Mouse (Mus musculus): Measurements from ENCODE around the gene Alb. TPM values are rescaled to one million over a fixed set of nuclear protein-coding genes. Genes with fewer than 3 reads are reported as not detected.

The Alb gene
- 0.52 and 0.75 TPM in 2 replicates for polyA plus RNA-seq (2012)

DNA sequence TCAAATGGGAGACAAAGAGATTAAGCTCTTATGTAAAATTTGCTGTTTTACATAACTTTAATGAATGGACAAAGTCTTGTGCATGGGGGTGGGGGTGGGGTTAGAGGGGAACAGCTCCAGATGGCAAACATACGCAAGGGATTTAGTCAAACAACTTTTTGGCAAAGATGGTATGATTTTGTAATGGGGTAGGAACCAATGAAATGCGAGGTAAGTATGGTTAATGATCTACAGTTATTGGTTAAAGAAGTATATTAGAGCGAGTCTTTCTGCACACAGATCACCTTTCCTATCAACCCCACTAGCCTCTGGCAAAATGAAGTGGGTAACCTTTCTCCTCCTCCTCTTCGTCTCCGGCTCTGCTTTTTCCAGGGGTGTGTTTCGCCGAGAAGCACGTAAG is at the start of gene Alb:
TSS of gene Alb (plus strand) at position 279 of the 400 bp plus-strand sequence.
- H3K4me3 ChIP-seq (replicated peaks): peak within 1 kb of the TSS; percentile 35
- H3K9me3 ChIP-seq (ENCODE audit: control insufficient read depth, low read length): no peaks in the 10 kb centered on the region
- no peaks in the 10 kb centered on the region for H3K27me3 ChIP-seq (ENCODE audit: control insufficient read depth)
- TF ChIP-seq TAL1 (IDR thresholded peaks at IDR 0.05; ENCODE audit: low read length): no peak
- TF ChIP-seq GATA1 (IDR thresholded peaks at IDR 0.05; ENCODE audit: low read length): no peak
- H3K4me1 ChIP-seq (ENCODE audit: control insufficient read depth): no peaks in the 10 kb centered on the region
- H3K36me3 ChIP-seq (ENCODE audit: control insufficient read depth): no peaks in the 10 kb centered on the region

DNA sequence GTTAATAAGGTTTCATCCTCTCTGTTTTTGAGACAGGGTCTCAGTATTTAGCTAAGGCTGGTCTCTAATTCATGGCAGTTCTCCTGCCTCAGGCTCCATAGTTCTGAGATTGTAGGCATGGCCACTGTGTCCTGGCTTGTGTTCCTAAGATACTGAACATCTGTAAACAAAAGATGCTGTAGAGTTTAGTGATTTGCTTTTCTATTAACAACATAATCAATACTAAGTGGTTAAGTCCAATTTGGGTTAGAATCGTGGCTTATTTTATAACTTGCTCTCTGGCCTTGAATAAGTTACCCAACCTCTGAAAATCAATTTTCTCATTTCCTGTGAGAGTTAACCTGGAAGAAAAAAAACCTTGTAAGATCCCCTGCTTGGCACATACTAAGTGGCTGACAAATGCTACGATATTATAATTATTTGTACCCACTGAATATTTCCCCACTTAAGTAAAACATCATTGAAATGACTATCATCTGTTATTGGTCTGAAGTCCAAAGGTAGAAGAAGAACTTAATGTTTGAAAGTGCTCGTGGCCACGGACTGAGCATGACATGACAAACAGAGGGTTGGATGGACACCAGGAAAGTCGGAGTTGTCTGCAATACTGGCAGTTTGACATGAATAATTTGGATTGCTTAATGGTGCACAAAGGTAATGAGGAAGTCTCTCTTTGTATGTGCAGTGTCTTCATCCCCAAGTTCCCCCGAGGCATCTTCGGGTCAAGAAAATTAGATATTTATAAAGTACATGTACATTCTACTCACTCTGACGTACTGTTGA is 46.4 kb upstream of the Alb start:
- TF ChIP-seq GATA1 (IDR thresholded peaks at IDR 0.05; ENCODE audit: low read length) (no peak), TAL1 (IDR thresholded peaks at IDR 0.05; ENCODE audit: low read length) (no peak)
- Histone ChIP-seq H3K36me3 (ENCODE audit: control insufficient read depth) (no peaks in the 10 kb centered on the region), H3K9me3 (ENCODE audit: control insufficient read depth, low read length) (no peaks in the 10 kb centered on the region), H3K4me3 (replicated peaks) (no peak overlapping the region), H3K27me3 (ENCODE audit: control insufficient read depth) (no peaks in the 10 kb centered on the region), H3K4me1 (ENCODE audit: control insufficient read depth) (no peaks in the 10 kb centered on the region)

GRCm38 (mm10) chr5:90414925-90415295 is 45.8 kb upstream of the Alb start:
- Histone ChIP-seq H3K27me3 (ENCODE audit: control insufficient read depth) (no peaks in the 10 kb centered on the region), H3K4me1 (ENCODE audit: control insufficient read depth) (no peaks in the 10 kb centered on the region), H3K36me3 (ENCODE audit: control insufficient read depth) (no peaks in the 10 kb centered on the region), H3K4me3 (replicated peaks) (no peak overlapping the region), H3K9me3 (ENCODE audit: control insufficient read depth, low read length) (no peaks in the 10 kb centered on the region)
- TF ChIP-seq GATA1 (IDR thresholded peaks at IDR 0.05; ENCODE audit: low read length): no peak
- TF ChIP-seq TAL1 (IDR thresholded peaks at IDR 0.05; ENCODE audit: low read length): no peak

- H3K9me3 ChIP-seq (ENCODE audit: control insufficient read depth, low read length): no peaks in the 10 kb centered on the region; the same call in 1 of the 2 replicates
- TF ChIP-seq GATA1 (IDR thresholded peaks at IDR 0.05; ENCODE audit: low read length) (no peak), TAL1 (IDR thresholded peaks at IDR 0.05; ENCODE audit: low read length) (no peak)
- no peaks in the 10 kb centered on the region for H3K4me1 ChIP-seq (ENCODE audit: control insufficient read depth)
- no peak overlapping the region for H3K4me3 ChIP-seq (replicated peaks)
- H3K36me3 ChIP-seq (ENCODE audit: control insufficient read depth): no peaks in the 10 kb centered on the region
- H3K27me3 ChIP-seq (ENCODE audit: control insufficient read depth): no peaks in the 10 kb centered on the region
Measured at GRCm38 (mm10) chr5:90424625-90425024, 36.1 kb upstream of the Alb start.

- TF ChIP-seq GATA1 (IDR thresholded peaks at IDR 0.05; ENCODE audit: low read length): no peak
- TF ChIP-seq TAL1 (IDR thresholded peaks at IDR 0.05; ENCODE audit: low read length): no peak
- Histone ChIP-seq H3K4me3 (replicated peaks) (no peak overlapping the region), H3K27me3 (ENCODE audit: control insufficient read depth) (no peaks in the 10 kb centered on the region), H3K4me1 (ENCODE audit: control insufficient read depth) (no peaks in the 10 kb centered on the region), H3K36me3 (ENCODE audit: control insufficient read depth) (no peaks in the 10 kb centered on the region), H3K9me3 (ENCODE audit: control insufficient read depth, low read length) (no peaks in the 10 kb centered on the region; the same call in 1 of the 2 replicates)
Measured at GRCm38 (mm10) chr5:90425191-90425590, 35.5 kb upstream of the Alb start.

DNA sequence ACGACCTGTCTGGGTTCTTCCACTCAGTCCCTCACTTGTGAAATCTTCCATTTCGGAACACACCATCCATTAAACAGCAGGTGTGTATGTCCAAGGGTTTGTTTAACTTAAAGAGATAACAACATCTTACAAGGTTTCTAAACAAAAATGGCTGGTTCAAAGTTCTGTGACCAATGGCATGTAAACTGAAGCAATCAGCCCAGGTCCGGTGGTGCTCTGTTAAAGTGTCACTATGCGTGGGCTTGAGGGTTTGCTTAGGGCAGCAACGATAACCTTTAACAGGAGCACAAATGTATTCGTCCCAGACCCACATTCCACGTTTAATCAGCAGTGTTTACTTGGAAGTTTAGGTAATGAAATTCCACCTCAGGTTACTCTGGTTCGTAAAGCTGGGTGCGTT is 29.6 kb upstream of the Alb start:
- Histone ChIP-seq H3K36me3 (ENCODE audit: control insufficient read depth) (no peaks in the 10 kb centered on the region), H3K4me1 (ENCODE audit: control insufficient read depth) (no peaks in the 10 kb centered on the region), H3K9me3 (ENCODE audit: control insufficient read depth, low read length) (no peaks in the 10 kb centered on the region; the same call in 1 of the 2 replicates), H3K27me3 (ENCODE audit: control insufficient read depth) (no peaks in the 10 kb centered on the region), H3K4me3 (replicated peaks) (no peak overlapping the region)
- TF ChIP-seq TAL1 (IDR thresholded peaks at IDR 0.05; ENCODE audit: low read length) (no peak), GATA1 (IDR thresholded peaks at IDR 0.05; ENCODE audit: low read length) (no peak)

DNA sequence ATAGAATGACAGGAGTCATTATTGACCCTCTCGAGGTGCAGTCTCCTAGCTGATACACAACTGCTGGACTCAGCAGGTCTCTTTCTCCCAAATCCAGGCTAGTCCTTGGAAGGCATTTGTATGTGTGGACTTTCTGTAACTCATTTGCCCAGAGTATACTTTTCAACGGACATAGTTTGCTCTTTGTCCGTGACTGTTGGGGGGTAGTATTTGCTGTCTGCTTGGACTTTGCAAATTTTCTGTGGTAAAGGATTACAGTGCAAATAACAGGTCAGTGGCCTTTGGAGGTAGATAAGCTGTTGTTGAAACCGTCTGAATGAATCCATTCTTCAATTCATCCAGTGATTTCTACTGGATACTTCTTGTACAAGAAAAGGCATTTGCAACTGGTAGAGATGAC is 21.5 kb upstream of the Alb start:
- H3K4me1 ChIP-seq (ENCODE audit: control insufficient read depth): no peaks in the 10 kb centered on the region
- no peaks in the 10 kb centered on the region for H3K27me3 ChIP-seq (ENCODE audit: control insufficient read depth)
- H3K9me3 ChIP-seq (ENCODE audit: control insufficient read depth, low read length): peaks cover 2% of the 10 kb centered on the region; the same call in 1 of the 2 replicates
- H3K4me3 ChIP-seq (replicated peaks): no peak overlapping the region
- TF ChIP-seq TAL1 (IDR thresholded peaks at IDR 0.05; ENCODE audit: low read length) (no peak), GATA1 (IDR thresholded peaks at IDR 0.05; ENCODE audit: low read length) (no peak)
- H3K36me3 ChIP-seq (ENCODE audit: control insufficient read depth): no peaks in the 10 kb centered on the region

DNA sequence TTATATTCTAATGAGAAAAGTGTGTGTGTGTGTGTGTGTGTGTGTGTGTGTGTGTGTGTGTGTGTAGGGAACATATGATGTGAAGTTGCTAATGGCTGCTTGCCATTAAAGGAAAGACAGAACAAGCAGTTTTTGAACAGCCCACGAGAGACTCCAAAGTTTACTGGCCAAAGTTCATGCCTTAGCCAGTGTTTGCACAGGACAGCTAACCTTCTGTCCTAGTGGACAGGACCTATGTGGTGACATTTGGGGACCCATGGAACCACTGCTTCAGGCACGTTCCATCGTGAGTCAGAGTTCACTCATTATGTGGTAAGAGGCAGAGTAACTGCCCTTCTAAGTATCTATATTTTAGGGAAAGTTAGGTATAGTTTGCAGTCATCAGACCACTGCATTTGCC is 13.1 kb upstream of the Alb start:
- Histone ChIP-seq H3K27me3 (ENCODE audit: control insufficient read depth) (no peaks in the 10 kb centered on the region), H3K4me1 (ENCODE audit: control insufficient read depth) (no peaks in the 10 kb centered on the region), H3K9me3 (ENCODE audit: control insufficient read depth, low read length) (no peaks in the 10 kb centered on the region), H3K36me3 (ENCODE audit: control insufficient read depth) (no peaks in the 10 kb centered on the region), H3K4me3 (replicated peaks) (no peak overlapping the region)
- no peak for TF ChIP-seq GATA1 (IDR thresholded peaks at IDR 0.05; ENCODE audit: low read length)
- no peak for TF ChIP-seq TAL1 (IDR thresholded peaks at IDR 0.05; ENCODE audit: low read length)

DNA sequence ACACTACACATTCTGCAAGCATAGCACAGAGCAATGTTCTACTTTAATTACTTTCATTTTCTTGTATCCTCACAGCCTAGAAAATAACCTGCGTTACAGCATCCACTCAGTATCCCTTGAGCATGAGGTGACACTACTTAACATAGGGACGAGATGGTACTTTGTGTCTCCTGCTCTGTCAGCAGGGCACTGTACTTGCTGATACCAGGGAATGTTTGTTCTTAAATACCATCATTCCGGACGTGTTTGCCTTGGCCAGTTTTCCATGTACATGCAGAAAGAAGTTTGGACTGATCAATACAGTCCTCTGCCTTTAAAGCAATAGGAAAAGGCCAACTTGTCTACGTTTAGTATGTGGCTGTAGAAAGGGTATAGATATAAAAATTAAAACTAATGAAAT is 10.7 kb upstream of the Alb start:
- H3K9me3 ChIP-seq (ENCODE audit: control insufficient read depth, low read length): no peaks in the 10 kb centered on the region
- H3K4me1 ChIP-seq (ENCODE audit: control insufficient read depth): no peaks in the 10 kb centered on the region
- no peaks in the 10 kb centered on the region for H3K36me3 ChIP-seq (ENCODE audit: control insufficient read depth)
- TF ChIP-seq TAL1 (IDR thresholded peaks at IDR 0.05; ENCODE audit: low read length) (no peak), GATA1 (IDR thresholded peaks at IDR 0.05; ENCODE audit: low read length) (no peak)
- no peaks in the 10 kb centered on the region for H3K27me3 ChIP-seq (ENCODE audit: control insufficient read depth)
- no peak overlapping the region for H3K4me3 ChIP-seq (replicated peaks)

All from erythroblast, embryonic 14.5 days (primary cell).